Mouse (Mus musculus) MEL-GATA-1-ER (cell line): ENCODE data around the gene Cnbp.

ENCODE experiments used
- DNase-seq: peaks from one replicate; pipeline ENCODE4 v3.0.0-alpha.2; 2012; ENCODE audit warnings: low read depth; ENCODE audit errors: extremely low read depth

Gene Cnbp

GRCm38 (mm10) chr6:87806857-87807256, 44.0 kb downstream of the Cnbp start:
- DNase-seq: no peak

DNA sequence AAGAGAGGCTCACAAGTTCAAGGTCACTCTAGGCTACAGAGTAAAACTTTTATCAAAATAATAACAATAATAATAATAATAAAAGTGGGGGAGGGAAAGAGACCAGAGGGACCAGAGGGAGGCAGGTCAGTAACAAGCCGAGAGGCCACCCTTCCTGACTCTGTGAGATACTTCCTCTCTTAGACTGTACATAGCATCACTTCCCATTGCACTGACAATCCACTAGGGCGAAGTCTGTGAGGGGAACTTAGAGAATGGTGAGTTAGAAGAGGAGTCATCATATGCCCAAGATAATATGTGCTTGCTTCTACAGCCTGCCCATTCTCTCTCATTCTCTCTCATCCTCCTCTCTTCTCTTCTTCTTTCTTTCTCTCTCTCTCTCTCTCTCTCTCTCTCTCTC, 44.9 kb downstream of the Cnbp start:
- peak; percentile 65 for DNase-seq

DNA sequence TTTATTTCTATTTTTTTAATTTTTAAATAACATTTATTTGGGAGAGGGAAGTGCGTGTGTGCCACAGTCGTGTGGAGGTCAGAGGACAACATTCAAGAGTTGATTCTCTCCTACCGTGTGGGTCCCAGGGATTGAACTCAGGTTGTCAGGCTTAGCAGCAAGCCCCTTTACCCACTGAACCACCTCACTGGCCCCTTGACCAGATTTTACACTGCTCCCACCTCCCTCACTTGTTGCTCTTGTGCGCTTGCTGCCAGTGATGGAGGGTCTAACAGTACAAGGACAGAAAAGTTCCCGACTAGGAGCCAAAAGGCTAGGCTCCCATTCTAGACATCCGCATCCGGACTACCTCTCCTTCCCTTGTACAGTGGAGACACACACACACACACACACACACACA, 45.5 kb downstream of the Cnbp start:
- no peak for DNase-seq

DNA sequence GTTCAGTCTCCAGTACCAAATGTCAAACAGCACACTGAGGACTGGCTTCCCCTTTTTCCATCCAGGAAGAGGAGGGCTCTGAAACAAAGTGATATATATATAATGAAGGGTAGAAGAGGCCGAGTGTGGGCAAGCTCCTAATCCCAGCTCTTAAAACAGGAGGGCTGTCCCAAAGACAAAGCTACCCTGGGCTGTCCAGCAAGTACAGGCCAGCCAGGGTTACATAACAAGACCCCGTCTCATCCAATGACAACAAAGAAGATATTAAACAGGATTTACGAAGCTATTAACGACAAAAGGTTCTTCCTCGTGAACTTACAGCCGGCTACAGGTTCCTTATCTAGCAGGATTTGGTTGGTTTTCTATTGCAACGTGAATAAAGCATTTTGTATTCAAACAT, 46.0 kb downstream of the Cnbp start:
- no peak for DNase-seq

DNA sequence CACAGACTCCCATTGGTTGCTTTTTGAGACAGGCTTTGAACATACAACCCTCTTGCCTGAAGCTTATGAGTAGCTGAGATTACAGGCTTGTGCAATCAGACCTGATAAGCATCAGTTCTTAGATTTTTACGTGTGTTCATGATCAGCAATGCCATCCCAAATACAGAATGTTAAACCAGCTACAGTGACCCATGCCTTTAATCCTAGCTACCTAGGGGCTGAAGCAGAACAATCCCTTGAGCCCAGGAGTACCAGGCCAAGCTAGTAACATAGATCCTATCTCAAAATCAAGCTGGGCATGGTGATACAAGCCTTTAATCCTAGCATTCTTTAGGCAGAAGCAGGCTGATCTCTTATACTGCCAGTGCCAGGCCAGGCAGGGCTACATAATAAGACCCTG, 46.9 kb downstream of the Cnbp start:
- no peak for DNase-seq

- DNase-seq: no peak
Observed at GRCm38 (mm10) chr6:87802462-87802861, 48.4 kb downstream of the Cnbp start.

- DNase-seq: no peak
Observed at GRCm38 (mm10) chr6:87799576-87799975, 51.3 kb downstream of the Cnbp start.

DNA sequence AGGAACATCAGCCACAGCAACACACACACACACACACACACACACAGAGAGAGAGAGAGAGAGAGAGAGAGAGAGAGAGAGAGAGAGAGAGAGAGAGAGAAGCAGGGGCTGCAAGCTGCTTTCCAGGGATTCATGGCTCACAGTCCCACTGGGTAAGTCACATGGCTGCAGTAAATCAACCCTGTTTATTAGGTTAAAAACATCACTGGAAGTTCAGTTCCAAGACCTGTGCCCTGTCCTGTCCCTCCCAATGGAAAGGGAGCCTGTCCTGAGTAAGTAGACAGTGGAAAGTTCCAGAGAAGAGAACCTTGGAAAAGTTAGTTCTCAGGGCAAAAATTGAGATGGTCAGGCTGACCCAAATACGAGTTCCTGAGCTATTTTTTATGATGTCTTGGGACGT, 53.6 kb downstream of the Cnbp start:
- no peak for DNase-seq

GRCm38 (mm10) chr6:87796251-87796880, 54.5 kb downstream of the Cnbp start:
- DNase-seq: no peak

GRCm38 (mm10) chr6:87795385-87796150, 55.3 kb downstream of the Cnbp start:
- no peak for DNase-seq

GRCm38 (mm10) chr6:87793821-87794510, 56.9 kb downstream of the Cnbp start:
- DNase-seq: no peak
